Mouse (Mus musculus) ovary, adult 18-20 months (tissue): ENCODE data around the gene Tec.
"Not testable (repeated sequence)": the region's sequence is repeated elsewhere in the genome, so short reads cannot be mapped to it uniquely, and the experiment has no call there.

Source experiments
- DNase-seq: peaks from one replicate; pipeline ENCODE4 v3.0.0; 2022; ENCODE audit warnings: low spot score, mixed read lengths

Gene Tec

GRCm38 (mm10) chr5:72826445-72826844 is 41.8 kb downstream of the Tec start:
- DNase-seq, result no peak

DNA sequence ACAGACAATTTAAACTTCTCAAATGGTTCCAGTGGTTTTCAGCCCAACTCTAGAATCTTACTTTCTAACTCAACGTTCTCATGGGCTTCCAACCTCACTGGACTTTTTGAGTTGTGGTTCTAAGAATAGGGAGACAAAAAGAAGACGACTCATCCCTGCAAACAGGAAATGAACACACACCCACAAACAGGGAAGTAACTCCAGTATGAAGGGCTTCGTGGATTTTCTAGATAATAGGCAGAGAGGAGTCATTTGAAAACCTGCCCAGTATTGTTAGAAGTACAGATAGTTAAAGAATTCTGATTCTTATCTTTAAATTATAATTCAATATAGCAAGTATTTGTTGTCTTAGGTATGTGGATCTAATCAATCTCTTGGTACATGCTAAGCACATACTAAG is 47.6 kb downstream of the Tec start:
- DNase-seq, result no peak

GRCm38 (mm10) chr5:72820036-72820640 is 48.1 kb downstream of the Tec start:
- no peak for DNase-seq

- no peak for DNase-seq
Observed at GRCm38 (mm10) chr5:72818513-72819180, 49.6 kb downstream of the Tec start.

DNA sequence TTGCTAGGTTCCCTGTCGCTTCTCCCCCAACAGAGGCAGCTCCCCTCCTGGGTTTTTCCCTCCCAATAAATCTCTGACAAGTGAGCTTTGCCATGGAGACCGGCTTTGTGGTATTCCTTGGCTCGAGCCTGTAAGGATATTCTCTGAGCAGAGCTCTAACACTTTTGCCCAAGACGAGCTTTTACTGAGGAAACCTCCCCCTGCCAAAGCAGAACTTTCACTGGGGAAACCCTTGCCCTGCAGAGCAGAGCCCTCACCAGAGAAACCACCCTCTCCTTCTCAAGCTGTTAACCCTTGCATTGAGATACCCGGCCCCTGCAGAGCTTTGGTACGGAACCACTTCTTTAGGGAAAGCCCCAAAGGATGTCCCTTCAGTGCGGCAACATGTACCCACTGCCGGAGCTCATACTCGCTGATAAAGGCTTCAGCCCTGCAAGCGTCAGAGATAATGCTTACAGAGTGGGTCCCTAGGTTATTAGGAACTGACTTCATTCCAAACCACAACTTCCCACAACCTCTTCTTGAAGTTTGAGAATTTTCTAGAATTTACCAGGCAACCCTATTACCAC is 50.7 kb downstream of the Tec start:
- no peak for DNase-seq

- DNase-seq, result not testable (repeated sequence)
Observed at GRCm38 (mm10) chr5:72816960-72817359, 51.3 kb downstream of the Tec start.

GRCm38 (mm10) chr5:72816491-72816890 is 51.8 kb downstream of the Tec start:
- no peak for DNase-seq

GRCm38 (mm10) chr5:72816046-72816445 is 52.2 kb downstream of the Tec start:
- no peak for DNase-seq

DNA sequence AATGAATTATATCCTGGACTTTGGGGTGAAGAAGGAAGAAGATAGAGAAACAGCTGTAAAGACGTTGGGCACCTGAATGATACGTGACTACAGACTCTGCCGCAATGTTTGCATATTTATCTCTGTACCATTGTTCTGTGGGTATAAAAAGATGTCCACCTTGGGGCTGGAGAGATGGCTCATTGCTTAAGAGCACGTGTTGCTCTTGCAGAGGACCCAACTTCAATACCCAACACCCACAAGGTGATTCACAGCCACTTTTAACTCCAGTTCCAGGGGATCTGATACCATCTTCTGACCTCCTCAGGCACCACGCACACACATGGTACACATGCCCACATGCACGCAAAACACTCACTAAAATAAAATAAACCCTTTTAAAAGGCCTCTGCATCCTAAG is 52.9 kb downstream of the Tec start:
- no peak for DNase-seq

- no peak for DNase-seq
Observed at GRCm38 (mm10) chr5:72814072-72814471, 54.2 kb downstream of the Tec start.

DNA sequence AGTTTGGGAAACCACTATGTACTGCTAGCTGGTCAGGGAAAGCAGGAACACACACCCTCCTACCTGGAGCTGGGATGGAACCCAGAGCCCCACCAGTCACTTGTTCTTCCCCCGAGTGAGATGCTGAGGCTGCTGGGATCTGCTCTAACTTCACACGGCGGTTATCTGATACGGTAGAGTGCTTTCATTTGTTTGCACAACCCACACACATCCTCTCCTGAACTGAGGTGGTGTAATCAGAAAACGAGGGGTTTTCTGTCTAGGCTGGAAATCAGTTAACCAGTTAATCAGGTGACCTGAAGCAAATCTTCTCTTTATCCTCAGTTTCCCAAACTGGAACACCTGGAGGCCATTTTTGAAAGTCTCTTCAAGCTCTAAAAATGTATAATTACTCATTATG is 55.4 kb downstream of the Tec start:
- DNase-seq, result no peak

- DNase-seq, result no peak
Observed at GRCm38 (mm10) chr5:72812328-72812727, 56.0 kb downstream of the Tec start.

GRCm38 (mm10) chr5:72811397-72811796 is 56.9 kb downstream of the Tec start:
- DNase-seq, result no peak

DNA sequence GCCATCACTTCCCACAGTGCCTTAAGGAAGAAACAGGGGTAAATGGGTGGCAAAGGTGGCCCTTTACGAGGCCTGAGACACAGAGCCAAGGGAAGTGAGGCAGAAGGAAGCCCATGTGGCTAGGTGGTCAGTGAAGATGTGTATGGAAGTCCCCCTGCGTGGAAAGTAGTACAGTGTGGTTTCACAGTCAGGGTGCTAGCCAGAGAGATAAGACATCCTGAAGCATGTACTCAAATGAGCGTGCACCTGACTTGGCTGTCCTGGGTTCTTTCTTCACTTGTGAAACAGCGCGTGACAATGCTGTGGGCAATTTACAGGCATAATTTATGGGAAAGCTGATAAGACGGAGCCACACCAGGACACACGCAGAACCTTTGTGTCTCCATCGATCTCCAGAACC is 57.3 kb downstream of the Tec start:
- no peak for DNase-seq

DNA sequence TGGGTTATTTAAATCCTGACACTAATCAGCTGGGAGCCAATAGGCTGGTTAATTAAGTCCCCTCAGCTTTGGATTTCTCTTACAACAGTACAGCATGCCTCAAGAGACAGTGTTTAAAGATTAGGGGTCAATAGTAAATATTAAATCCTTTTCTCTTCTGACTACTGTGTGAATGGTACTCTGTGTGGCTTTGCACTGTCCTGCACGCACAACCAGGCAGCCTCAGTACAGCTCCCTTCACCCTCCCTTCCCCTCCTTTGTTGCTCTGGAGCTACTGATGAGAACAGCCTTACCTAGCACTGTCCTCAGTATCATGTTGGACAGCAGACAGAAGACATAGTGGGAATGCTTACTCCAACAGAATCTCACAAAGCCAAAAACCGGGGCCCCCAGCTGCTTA is 58.8 kb downstream of the Tec start:
- DNase-seq, result no peak

- DNase-seq, result no peak
Observed at GRCm38 (mm10) chr5:72808456-72809111, 59.7 kb downstream of the Tec start.

DNA sequence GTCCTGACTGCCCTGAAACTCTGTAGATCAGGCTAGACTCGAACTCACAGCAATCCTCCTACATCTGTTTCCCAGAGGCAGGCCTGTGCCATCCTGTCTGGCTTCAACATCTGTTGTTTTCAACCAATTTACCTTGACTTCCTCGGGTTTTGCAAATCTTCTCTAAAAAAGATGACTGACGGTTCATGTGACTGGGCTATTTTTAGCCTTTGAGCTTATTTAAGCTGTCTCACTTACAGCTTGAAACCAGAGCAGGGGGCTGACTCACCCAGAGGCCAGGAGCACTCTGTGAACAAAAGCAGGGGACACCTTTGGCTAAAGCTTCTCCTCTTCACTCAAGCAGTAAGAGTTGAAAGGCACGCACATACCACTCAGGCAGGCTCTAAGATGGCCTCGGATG is 65.4 kb downstream of the Tec start:
- no peak for DNase-seq

DNA sequence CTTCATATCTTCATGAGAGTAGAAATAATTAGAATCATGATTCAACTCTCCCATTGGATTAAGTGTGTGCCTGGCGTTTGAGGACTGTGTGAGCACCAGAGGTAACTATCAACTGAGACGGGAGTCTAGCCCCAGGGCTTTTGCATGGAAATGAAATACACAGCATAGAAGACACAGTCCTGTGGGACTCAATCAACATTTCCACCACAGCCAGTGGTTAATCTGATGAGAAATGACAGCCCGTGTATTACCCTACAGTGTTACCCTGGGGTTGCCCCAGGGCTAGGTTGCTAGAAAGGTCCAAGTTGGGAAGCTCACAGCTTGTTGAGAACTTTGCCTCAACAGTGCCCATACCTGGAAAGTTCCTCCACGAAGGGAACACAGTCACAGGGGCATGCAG is 69.7 kb downstream of the Tec start:
- no peak for DNase-seq

DNA sequence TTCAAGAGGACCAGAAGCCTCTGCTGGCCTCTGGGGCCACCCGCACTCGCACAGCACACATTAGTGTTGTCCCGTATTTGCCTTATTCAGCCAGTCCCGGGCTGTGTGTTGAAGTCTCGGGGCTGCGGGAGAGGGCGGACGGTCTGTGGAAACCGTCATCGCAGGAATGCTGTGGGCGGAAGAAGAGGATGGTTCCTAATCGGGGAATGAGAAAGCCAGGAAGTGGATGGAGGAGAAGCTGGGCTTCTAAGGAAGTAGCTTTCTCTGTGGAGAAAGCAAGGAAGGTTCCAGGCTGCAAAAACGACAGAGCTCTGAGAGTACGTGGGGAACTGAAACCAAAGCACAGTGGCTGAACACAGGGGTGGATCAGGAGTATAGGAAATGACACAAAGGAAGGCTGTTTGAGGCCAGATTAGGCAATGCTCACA is 72.1 kb downstream of the Tec start:
- DNase-seq, result no peak

- no peak for DNase-seq
Observed at GRCm38 (mm10) chr5:72793309-72793850, 74.9 kb downstream of the Tec start.

DNA sequence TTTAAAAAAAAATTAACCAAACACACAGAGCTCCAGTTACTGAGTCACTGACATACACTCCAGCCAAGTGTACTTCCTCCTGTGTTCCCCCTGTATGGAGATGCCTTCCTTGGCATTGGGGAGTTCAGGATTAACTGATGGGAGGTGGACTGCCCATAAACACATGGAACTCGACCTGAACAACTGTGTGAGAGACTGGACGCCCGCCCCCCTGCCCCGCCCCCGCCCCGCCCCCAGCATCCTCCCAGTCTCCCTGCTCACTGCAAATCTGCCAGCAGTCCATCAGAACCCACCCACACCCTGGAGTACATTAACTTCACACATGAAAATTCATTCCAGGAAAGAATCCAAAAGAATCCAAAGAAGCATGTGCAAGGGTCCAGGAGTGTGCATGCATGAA is 76.5 kb downstream of the Tec start:
- DNase-seq, result no peak

GRCm38 (mm10) chr5:72791386-72791785 is 76.9 kb downstream of the Tec start:
- no peak for DNase-seq

DNA sequence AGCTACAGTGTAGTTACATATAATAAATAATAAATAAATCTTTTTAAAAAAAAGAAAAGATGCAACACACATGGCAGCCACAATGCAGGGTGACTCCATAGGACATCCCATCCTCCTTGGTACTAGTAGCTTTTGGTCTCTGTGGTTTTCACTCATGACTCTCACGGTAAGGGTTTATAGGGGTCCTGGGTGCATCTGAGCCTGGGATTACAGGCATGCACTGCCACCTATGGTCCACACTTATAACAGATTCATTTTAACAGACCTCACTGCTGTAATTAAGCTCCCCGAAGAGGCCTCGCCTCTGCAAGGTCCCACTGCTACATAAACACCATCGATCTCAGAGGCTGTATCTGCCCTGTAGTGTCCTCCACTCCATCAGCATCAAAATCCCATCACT is 82.8 kb downstream of the Tec start:
- DNase-seq, result no peak
